Mouse (Mus musculus): ENCODE data around the gene Prpf8.

Gene Prpf8

DNA sequence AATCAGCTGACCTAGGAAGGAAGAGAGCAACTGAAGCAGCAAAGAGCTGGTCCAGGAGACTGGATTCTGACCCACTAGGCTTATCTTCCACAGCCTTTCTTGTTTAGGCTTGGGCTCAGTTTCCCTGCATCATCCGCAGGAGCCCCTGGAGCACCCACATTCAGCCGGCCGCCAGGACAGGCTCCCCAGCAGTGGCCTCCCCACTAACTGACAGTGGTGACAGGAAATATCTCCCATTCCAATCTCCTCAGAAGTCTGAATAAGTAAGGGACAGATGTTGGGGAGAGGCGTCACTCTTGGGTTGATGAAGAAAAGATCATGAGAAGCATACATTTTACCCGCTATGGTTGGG is 26.9 kb upstream of the Prpf8 start:
- no peak for DNase-seq (ENCODE audit: low spot score in 2 of 2)

DNA sequence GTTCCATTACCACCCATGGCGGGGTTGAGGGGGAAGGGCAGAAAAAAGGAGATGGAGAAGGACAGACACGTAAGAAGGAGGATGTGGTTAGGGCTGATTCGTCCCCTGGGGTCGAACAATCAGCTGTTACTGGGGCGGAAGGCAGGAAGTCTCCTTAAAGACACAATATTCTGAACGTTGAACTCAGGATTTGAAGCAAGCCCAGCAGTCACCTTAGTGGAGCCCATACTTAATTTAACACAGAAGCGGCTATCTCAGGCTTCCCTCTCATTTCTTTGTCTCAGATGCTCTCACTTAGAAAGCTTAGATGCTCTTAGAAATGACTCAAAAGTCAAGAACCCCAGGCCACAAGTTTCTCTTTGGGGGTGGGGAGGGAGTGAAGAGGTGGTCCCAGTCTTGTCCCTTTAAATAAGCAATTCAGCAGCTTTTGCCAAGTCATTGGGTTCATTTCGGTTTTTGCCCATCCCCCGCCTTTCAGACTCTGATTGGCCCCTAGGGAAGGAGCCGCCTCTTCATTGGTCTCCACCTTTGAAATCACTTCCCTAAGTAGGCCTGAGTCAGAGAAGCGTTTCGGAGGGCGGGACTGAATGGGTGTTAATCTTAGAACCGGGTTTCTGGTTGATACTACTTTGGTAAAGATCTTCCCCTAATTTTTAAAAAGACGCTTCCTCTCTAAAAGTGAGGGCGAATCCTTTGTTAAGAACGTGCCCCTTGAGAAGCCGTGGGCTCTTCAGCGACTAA is 26.3 kb upstream of the Prpf8 start:
- DNase-seq (ENCODE audit: low spot score in 2 of 2) = peak; percentile 68 to 87

DNA sequence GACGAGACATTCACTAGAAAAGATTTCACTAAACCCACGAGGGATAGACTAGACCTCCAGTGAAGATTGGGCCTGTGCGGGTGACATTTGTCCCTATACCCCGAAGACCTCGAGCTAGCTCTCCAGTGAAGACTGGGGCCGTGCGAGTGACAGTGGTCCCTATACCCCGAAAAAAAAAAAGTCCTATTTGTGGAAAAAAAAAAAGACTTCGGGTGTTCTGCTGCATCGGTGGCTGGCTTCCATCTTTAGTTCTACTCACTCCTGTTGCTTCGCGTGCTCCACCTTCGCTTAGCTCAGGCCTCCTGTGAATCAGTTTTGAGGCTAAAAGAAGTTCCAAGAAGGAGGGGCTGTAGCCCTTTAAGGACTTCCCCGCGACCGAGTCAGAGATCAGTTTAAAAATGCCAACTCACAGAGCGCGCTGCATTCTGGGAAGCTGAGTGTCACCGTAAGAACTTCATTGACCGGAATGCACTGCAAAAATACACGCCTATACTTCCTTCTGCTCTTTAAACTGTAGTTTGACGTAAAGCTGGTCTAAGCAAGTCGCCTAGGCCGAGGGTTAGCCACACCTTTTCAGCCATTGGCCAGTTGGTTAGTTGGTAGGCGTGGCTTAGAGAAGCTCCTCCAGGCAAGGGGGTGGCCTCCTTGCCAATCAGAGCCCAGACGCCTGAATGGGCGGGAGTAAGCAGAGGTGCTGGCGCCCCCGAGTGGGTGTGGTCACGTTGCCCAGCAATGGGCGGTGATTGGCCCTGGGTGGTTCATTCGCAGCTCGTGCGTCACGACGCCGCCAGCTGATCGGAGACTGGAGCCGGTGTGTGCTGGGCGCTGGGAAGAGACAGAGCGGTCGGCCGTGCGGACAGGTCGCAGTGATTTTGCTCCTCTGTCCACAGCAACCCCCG is 25.5 kb upstream of the Prpf8 start, which contains the start of gene Tlcd2:
Tlcd2 (plus strand) TSS at position 872 of the 899 bp plus-strand sequence.
- peak; percentile 94 to 100 for DNase-seq (ENCODE audit: low spot score in 2 of 2)

DNA sequence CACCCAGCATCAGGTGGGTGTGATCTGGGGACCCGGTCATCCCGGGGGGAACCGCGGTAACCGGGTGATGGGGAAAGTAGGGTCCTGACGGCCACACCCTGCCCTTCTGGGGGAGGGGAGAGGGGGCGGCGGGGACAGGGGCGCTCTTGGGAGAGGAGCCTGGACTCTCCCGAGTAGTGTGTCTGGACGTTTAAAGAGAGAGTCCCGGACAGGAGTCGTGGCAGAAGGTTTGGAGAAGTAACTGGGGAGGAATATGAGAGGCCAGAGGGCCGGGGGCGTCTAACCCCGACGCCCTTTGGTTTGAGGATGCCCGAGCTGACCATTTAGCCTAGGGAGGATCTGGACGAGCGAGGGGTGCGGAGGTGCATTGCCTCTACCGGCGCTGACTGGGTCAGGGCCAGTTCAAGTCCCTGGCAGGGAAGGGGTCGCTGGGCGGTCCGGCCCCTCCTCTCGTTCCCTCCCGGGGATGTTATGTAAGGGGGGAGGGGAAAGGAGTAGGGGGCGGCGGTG is 24.8 kb upstream of the Prpf8 start:
- DNase-seq (ENCODE audit: low spot score in 2 of 2) = no peak

DNA sequence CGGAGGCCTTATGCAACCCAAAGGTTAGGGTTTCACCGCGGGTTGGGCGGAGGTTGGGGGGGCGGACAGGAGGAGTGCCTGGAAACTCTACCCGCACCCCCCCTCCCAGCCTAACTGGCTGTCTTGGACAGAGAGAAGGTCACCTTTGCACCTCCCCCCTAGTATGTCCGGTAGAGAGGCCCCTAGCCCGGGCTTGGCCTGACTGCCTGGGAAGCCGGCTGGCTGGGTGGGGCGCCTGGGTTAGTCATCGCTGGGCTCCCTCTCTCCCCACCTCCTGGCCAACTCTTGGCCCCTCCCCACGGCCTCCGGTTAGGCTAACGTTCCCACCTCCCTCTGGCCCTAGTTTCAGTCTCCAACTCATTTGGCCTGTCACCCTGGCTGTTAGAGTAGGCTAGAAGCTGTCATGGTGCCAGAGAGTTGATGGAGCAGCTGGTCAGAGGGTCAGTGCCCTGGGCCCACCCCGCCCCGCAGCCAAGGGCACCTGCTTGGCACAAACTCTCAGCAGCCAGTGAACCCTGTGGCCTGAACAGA is 24.3 kb upstream of the Prpf8 start:
- peak; percentile 73 to 88 for DNase-seq (ENCODE audit: low spot score in 2 of 2)

DNA sequence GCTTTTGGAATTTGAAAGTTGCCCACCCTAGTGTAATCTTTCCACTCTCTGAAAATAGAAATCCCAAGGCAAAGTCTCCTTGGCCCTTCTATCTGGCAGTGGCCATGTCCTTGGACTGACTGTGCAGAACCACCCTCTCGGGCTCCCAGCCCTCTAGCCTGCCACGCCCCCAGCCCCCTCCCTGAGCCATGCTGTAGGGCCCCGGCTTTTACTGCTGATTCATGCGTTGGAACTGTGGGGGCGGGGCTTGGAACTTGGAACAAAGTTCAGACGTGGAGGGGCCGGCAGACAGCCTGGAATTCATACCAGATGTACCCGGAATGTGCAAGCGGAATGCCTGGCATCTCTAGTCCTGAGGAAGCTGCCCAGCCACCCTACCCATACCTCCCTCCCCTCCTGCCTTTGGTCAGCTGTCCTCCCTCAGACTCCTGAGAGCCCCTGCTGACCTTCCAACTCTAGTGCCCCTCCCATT is 23.7 kb upstream of the Prpf8 start:
- DNase-seq (ENCODE audit: low spot score in 2 of 2) = peak; percentile 73 to 92

DNA sequence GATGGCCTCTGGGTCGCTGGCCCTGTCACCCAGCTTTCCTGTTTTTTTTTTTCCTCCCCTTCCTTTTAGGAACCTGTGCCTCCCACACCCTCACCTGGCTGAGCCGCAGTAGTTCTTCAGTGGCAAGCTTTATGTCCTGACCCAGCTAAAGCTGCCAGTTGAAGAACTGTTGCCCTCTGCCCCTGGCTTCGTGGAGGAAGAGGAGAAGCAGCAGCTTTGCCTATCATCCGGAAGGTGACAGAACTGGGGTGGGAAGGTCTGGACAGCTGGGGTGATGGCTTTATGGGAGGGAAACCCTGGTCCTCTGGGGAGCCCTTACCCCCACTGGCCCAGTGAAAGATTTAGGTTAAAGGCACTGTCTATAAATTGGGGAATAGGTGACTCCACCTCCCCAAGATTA is 23.0 kb upstream of the Prpf8 start:
- DNase-seq (ENCODE audit: low spot score in 2 of 2) = no peak

DNA sequence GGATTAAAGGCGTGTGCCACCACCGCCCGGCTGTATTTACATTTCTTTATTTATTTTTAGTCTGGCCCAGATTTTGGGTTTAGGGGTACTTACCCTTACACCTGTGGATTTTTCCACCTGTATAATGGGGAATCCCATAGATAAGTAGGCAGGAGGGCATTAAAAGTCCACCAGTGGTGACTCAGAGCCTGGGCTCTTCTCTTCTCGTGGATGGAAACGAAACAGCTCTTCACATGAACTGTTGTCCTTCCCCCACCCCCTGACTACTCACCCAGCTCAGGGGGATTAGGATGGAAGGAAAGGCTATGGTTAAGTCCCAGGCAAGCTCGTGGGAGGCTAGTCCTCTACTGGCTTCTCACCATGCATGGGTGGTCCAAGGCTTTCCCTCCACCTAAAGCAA is 22.2 kb upstream of the Prpf8 start:
- DNase-seq (ENCODE audit: low spot score in 2 of 2) = no peak

DNA sequence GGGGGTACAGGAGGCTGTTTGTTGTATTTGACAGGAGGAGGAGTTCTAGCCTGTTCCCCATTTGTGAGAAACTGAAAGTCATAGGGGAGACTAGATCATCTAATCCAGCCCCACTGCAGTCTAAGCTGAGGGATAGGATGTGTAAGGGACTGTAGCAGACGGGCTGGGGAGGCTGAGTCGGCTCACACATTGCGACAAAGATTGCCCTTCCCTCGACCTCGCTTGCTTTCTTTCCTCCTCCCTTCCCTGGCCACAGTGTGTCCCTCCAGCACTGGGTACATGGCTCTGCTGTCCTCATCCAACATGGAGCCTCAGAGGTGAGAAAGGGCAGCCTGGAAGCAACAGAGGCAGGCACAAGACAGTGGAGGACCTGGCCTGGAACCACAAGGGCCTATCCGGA is 21.6 kb upstream of the Prpf8 start:
- DNase-seq (ENCODE audit: low spot score in 2 of 2) = no peak

DNA sequence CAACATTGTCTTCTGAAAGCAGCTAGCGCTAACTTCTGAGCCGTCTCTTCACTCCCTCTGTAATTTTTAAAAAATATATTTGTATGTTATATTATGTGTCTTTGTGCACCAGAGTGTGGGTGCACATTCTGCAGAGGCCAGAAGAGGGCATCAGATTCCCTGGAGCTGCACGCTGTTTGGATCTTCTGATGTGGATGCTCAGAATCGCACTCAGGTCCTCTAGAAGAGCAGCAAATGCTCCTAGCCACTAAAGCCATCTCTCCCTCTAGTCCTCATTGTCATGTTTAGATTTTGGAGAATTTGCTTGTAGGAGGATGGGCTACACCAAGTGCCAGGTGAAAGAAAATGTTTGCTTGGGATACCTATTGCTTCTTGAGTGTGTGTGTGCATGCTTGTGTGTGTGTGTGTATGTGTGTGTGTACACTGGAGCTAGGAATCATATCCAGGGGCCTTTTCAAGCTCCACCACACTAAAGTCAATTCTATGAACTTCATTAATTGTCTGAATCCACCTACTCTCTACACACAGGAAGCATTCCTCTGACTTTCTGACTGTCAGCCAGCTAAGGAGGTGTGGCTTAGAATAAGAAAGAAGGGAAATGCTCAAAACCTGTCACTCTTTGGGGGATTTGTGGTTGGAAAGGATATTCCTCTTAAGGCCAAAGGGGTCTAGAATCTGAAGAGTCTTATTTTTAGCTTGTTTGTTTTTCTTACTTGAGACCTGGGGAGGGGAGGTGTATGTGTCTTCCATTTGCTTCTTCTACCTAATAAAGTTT is 19.7 kb upstream of the Prpf8 start:
- no peak for DNase-seq (ENCODE audit: low spot score in 2 of 2)

DNA sequence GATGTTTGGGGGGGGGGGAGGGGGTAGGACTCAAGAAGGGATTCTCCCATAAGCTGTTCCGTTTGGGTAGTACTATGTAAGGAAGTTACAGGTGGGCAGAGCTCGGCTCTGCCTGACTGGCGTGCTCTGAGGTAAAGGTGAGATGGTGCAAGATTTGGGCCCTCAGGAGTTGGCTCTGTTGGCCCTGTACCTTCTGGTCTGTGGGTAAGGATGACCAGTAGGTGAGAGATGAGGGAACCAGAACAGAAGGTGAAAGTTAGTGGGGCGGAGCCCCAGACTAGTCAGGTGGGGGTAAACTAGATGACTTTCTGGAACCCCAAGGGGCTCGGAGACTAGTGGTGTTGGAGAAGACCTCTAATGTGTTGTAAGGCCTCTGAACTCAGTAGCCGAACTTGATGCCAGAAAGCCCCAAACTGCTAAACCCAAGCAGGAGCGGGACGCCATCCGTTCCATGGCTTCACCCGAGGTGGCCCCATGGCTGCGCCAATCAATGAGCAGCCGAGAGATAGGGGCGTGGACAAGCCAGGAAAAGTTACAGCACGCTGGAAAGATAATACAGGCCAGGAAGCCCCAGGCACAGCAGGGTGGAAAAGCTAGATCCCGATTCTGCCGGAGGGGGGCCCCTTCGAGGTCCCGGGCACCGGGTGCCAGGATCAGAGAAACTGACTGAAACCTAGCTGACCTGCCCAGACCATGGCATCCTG is 19.0 kb upstream of the Prpf8 start:
- no peak for DNase-seq (ENCODE audit: low spot score in 2 of 2)

DNA sequence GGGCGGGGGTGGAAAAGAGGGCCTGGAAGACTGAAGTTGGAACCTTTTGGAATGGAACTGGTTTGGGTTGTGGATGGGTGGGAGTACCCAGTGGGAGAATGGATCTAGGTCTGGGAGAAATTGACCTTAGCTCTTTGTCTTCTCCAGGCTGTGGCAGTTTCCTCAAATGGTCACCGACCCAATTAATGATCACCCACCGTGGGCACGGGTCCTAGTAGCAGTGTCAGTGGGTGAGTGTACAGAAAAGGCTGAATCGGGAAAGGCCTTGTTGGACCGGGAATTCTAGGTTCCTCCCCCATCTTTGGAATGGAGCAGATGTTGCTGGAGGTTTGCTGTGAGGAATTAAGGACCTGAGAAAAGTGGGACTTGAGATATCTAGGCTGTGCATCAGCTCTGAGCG is 18.2 kb upstream of the Prpf8 start:
- DNase-seq (ENCODE audit: low spot score in 2 of 2) = no peak

DNA sequence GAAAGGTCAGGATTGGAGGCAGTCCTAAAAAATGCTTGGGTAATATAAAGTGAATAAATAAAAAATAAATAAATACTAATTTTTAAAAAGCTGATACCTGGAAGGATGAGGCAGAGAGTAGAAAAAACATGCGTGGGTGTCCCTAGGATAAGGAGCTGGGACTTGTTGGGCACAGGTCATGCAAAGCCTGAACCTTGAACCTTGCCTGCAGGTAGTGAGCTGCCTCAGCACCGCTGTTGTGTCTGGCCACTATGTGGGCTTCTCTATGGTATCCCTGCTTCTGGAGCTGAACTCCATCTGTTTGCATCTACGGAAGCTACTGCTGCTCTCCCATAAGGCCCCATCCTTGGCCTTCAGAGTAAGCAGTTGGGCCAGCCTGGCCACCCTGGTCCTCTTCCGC is 17.4 kb upstream of the Prpf8 start:
- DNase-seq (ENCODE audit: low spot score in 2 of 2) = no peak

DNA sequence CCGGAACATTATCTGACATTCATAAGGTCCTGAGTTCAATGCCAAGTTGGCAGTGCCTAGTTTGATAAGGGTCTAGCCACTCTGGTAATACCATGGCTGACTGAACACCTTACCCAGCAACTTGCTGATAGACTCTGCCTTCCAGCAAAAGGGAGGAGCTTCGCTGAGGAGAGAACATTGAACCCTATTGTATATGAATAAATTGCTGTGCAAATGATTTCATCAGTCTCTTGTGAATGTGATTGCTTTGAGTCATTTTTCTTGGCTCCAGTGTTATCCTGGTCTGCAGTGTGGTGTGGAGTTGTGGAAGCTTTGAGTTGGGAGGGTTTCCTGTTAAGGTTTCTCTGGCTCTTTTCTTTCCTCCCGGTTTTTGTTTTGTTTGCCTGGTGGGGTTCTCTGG is 15.9 kb upstream of the Prpf8 start:
- no peak for DNase-seq (ENCODE audit: low spot score in 2 of 2)

DNA sequence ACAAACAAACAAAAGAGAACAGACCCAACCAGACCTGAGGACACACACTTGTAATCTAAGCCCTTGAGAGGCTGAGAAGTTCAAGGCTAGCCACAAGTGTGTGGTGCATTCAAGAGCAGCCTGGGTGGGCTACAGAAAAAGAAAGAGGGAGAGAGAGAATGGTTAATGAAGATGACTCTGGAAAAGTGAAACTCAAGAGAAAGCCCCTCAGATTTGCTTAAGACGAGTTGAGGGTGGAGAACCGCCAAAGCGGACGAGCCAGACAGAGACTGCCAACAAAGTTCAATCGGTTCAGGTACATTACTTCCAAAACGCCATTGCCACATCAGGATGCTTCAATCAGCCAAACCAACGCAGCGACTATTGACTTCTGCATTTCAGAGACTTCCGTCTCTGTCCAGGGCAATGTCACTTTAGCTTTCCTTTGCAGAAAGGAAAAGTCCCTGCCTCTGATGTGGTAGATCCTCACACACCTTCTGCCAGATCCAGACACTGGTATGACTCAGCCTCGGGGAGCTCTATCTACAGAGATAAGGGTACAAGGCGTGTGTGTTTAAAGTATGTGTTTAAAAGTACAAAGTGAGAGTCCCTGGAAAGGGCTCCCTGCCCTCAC is 14.0 kb upstream of the Prpf8 start:
- DNase-seq (ENCODE audit: low spot score in 2 of 2) = no peak

DNA sequence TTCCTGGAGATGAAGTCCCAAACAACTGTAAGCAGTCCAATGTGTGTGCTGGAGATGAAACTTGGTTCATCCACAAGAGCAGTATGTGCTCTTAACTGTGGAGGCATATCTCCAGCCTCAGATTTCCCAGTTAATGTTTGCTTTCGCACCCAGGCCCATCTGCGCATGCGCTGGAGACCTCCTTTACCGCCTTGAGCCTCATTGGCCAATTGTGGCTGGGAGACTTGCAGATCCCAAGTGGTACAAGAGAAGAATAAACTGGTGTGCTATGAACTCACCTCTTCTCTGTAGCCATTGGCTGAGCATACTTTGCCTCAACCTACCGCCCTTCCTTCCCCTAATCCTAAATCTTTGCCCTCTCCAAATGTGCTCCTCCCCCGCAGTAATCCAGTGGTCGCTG is 13.2 kb upstream of the Prpf8 start:
- no peak for DNase-seq (ENCODE audit: low spot score in 2 of 2)

DNA sequence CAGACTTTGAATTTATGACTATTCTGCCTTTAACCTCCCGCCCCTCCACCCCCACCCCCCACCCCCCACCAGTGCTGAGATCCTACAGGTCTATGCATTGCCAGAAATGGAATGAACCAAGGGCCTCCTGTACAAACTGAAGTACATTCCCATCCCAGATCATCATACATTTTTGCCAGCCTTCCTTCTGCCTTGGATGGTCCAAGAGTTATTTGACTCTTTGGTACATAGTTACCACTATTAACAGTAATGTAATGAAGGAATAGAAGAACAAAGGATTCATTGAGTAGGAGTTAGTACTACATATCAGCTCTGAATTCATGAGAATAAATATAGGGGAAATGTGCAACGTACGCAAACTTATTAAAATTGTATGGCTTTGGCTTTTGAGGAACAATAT is 424 bp upstream of the Prpf8 start:
- no peak for DNase-seq (ENCODE audit: low spot score in 2 of 2)

DNA sequence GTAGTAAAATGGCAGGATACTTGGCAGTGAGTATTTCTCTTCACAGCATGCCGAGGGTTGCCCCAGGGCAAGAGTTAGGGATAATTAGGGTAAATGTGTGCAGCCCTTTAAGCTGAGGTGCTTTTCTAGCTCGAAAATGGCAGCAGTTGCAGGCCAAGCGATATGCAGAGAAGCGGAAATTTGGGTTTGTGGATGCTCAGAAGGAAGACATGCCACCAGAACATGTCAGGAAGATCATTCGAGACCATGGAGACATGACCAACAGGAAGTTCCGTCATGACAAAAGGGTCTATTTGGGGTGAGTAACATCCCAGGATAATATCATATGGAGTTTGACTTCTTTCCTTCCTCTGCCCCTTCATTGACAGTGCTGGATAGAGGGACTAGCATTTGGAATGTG is 880 bp downstream of the Prpf8 start:
- DNase-seq (ENCODE audit: low spot score in 2 of 2) = no peak

DNA sequence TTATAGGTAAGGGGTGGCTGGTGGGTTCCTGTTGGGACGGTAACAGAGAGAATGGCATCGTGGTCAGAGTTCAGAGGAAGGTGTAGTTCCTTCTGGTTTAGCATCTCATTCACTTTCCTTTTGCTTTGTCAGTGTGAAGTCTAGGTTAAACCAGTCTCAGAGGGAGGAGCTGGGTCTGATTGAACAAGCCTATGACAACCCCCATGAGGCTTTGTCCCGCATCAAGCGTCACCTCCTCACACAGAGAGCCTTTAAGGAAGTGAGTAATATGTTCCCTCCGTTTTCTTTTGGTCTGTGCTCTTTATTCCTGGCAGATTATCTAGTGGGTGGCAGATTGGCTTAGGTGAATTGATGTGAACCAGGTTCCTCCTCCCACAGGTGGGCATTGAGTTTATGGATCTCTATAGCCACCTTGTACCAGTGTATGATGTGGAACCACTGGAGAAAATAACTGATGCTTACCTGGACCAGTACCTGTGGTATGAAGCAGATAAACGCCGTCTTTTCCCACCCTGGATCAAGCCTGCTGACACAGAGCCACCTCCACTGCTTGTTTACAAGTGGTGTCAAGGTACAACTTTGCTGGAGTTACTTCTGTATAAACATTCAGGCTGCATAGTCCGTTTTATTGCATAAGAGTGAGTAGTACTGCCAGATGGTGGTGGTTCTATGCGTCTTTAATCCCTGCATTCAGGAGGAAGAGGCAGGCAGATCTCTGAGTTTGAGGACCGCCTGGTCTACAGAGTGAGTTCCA is 7.9 kb downstream of the Prpf8 start:
- no peak for DNase-seq (ENCODE audit: low spot score in 2 of 2)

DNA sequence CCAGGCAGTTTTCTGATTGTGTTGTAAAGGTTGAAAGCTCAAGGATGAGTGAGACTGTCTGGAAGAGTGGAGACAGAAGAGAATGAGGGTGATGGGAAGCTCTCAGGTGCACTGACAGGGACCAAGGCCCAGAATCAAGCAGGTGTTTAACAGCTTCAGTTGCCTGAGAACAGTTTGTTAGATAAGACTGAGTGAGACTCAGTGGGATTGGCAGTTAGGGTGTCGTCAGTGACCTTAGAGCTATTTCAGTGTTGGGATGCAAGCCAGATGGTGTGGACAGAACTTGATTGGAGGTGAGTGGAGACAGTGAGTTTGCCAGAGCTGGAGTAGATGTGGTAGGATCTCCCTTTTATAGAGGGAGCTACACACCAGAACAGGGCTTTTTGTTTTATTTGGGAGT is 11.5 kb downstream of the Prpf8 start:
- DNase-seq (ENCODE audit: low spot score in 2 of 2) = no peak
